Mouse (Mus musculus) gastrocnemius, postnatal 4 days (tissue): ENCODE data around the gene A530016L24Rik. TPM values are rescaled to one million over a fixed set of nuclear protein-coding genes. Genes with fewer than 3 reads are reported as not detected.

Experiments
- DNase-seq, 2 experiments: peaks; one replicate each; pipeline ENCODE4 v3.0.0; 2021 to 2022; ENCODE audit warnings: low spot score in 2 of 2, mixed read lengths in 2 of 2
- total RNA-seq, 2 experiments: library from RNA; stranded (reverse); gene quantifications; 2 replicates each; pipeline ENCODE4 v1.2.3; 2021

A530016L24Rik gene
- total RNA-seq, 2 experiments from 2014 or later = 4.6 to 8.3 TPM

GRCm38 (mm10) chr12:112546110-112546509 is 56.9 kb downstream of the A530016L24Rik start:
- DNase-seq = no peak

DNA sequence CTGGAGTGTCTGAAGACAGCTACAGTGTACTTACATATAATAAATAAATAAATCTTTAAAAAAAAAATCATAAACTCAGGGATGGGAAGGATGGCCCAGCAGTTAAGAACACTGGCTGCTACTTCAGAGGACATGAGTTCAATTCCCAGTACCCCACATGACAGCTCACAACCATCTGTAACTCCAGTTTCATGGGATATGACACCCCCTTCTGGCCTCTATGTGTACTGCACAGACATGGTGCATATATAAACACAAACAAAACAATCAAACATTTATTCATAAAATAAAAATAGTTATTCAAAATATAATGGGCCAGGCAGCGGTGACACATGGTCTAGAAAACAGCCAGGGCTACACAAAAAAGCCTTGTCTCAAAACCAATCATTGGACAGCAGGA is 60.0 kb downstream of the A530016L24Rik start:
- no peak for DNase-seq

Other genes with a start within 250 kb of the A530016L24Rik start
- under 1 TPM; 0.15 to 0.26 TPM for gene Tmem179, start 27.3 kb downstream of the A530016L24Rik start, total RNA-seq
- 10 to 100 TPM; 21.2 to 24.0 TPM for gene Inf2, start 99.3 kb downstream of the A530016L24Rik start, total RNA-seq
- 100 to 1,000 TPM; 221 to 269 TPM for gene Adssl1, start 130.6 kb downstream of the A530016L24Rik start, total RNA-seq
- gene Siva1, start 155.2 kb downstream of the A530016L24Rik start, total RNA-seq = 10 to 100 TPM; 42.9 to 43.8 TPM
- 100 to 1,000 TPM; 258 to 259 TPM for gene Akt1, start 185.4 kb downstream of the A530016L24Rik start, total RNA-seq
- gene Zbtb42, start 189.4 kb downstream of the A530016L24Rik start, total RNA-seq = 1 to 10 TPM; 2.2 to 3.1 TPM
- gene Cep170b, start 231.0 kb downstream of the A530016L24Rik start, total RNA-seq = 10 to 100 TPM; 10.2 to 11.4 TPM